Mouse (Mus musculus) splenic B cell, adult 2 months (primary cell): ENCODE results near the gene Scml4.

ENCODE experiments used
- DNase-seq: peaks from one replicate; pipeline ENCODE4 v3.0.0-alpha.2; 2011; ENCODE audit warnings: low read depth, low spot score
- H3K27me3 ChIP-seq: 2 replicates; pipeline ENCODE4 v1.6.1; 2012; ENCODE audit warnings: mild to moderate bottlenecking, low read length, moderate library complexity, mixed read lengths; ENCODE audit not compliant: control insufficient read depth, poor library complexity, insufficient read depth, severe bottlenecking
- H3K36me3 ChIP-seq: 2 replicates; pipeline ENCODE4 v1.6.1; 2012; ENCODE audit warnings: mild to moderate bottlenecking, low read length, moderate library complexity, mixed read lengths; ENCODE audit not compliant: control insufficient read depth, poor library complexity, insufficient read depth, severe bottlenecking

Scml4 gene

GRCm38 (mm10) chr10:42958686-42959085 is 98.5 kb downstream of the Scml4 start:
- Histone ChIP-seq H3K27me3 (no peaks in the 10 kb centered on the region), H3K36me3 (no peaks in the 10 kb centered on the region)
- no peak for DNase-seq

GRCm38 (mm10) chr10:42961771-42962170 is 101.6 kb downstream of the Scml4 start:
- Histone ChIP-seq H3K27me3 (no peaks in the 10 kb centered on the region), H3K36me3 (no peaks in the 10 kb centered on the region)
- no peak for DNase-seq

GRCm38 (mm10) chr10:42962181-42962601 is 102.0 kb downstream of the Scml4 start:
- H3K36me3 ChIP-seq = no peaks in the 10 kb centered on the region
- H3K27me3 ChIP-seq = no peaks in the 10 kb centered on the region
- peak; percentile 57 for DNase-seq

DNA sequence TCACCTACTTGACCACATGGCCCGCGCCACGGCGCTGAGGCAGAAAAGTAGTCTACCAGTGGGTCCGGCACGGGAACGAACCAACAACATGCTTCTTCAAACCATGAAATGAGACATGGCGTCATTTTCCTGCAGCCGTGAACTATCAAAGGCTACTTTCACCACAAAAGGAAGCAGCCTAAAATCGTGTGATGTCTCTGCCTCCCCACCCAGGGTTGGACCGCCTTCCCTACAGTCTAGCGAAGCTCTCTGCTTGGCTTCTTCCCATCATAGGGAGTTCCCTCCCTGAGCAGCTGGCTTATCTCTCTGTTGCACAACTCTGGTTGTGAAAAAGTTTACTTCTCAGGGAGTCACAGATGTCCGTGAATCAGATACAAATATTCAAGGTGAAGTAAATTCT is 102.5 kb downstream of the Scml4 start:
- no peaks in the 10 kb centered on the region for H3K27me3 ChIP-seq
- peak; percentile 27 for DNase-seq
- no peaks in the 10 kb centered on the region for H3K36me3 ChIP-seq

DNA sequence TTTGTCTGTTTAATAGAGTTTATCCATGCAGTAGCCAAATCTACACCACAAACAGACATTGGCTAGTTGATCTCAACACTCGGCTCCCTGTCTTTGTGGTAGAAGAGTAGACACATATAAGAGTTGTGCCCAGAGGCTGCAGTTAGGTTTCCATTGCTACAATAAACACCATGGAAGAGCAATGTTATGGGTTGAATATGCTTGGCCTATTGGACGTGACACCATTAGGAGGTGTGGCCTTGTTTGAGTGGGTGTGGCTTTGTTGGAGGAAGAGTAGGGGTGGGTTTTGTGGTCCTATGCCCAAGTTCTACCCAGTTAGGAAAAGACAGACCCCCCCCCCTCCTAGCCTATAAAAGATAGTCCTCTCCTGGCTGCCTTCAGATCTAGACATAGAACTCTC is 102.9 kb downstream of the Scml4 start:
- no peak for DNase-seq
- Histone ChIP-seq H3K27me3 (no peaks in the 10 kb centered on the region), H3K36me3 (no peaks in the 10 kb centered on the region)

DNA sequence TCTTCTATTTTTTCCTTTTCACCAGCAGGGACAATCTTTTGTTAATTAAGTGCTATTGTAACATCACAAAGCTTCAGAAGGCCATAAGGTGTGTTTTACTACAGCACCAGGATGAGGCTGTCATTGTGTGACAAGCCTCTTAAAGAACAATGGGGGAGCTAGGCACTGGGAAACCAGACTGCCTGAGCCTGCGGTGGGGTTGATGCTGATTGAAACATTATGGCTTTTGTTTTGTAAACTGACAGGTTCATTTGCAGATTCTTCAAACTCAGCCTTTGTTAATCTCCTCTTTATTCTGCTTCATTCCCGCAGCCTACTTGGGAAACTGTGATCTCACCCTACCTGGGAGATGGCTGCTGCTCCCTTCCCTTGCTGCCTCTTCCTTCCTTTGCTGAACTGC is 108.2 kb downstream of the Scml4 start:
- no peak for DNase-seq
- H3K36me3 ChIP-seq = no peaks in the 10 kb centered on the region
- no peaks in the 10 kb centered on the region for H3K27me3 ChIP-seq

DNA sequence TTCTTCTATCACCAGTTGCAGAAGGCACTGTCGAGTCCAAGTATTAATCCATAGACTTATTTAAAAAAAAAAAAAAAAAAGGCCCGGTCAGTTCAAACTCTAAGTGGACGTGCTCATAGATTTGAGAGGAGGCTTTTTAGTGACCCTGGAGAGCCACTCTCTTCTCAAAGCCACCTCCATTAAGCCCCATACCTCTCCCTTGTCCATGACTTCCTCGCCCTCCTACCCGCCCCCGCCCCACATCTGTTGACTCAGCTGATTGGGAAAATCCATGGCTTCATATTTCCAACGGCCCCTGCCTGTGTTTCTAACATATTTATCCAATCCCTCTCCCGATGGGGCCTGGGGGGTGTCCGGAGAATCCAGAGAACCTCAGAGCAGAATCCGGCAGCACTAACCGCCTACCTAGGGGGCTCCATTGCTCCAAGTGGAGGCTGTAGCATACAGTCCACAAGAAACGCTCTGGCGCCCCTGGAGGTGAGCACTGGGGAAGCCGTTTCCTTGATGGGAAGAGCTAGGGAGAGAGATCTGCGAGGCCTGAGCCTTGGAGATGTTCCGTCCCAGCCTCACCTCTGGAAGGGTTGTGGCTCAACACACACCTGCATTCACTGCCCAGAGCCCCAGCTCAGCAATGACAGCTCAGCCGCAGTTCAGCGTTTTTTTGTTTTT is 112.5 kb downstream of the Scml4 start:
- Histone ChIP-seq H3K36me3 (no peaks in the 10 kb centered on the region), H3K27me3 (no peaks in the 10 kb centered on the region)
- peak; percentile 48 for DNase-seq

GRCm38 (mm10) chr10:42973537-42973936 is 113.4 kb downstream of the Scml4 start:
- no peaks in the 10 kb centered on the region for H3K36me3 ChIP-seq
- DNase-seq = no peak
- no peaks in the 10 kb centered on the region for H3K27me3 ChIP-seq

GRCm38 (mm10) chr10:42976577-42976976 is 116.4 kb downstream of the Scml4 start:
- DNase-seq = no peak

DNA sequence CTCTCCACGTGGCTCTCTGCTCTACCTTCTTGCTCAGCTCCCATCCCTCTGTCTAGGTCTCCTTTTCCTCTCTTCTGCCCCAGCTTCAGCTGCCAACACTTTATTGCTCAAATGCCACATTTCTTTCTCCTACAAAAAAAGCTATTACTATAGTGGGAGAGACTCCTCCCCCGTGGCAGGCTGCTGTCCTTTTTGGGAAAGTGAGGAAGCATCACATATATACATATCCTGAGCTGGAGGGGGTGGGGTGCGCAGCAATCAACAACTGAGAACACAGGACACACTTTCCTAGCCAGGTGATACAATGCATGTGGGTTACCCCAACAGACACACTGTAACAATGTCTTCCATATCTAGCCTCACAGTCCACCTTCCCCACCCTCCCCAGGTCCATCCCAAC is 118.2 kb downstream of the Scml4 start:
- no peak for DNase-seq
- H3K27me3 ChIP-seq = no peaks in the 10 kb centered on the region
- no peaks in the 10 kb centered on the region for H3K36me3 ChIP-seq

More at GRCm38 (mm10) chr10:42976577-42976976, 116.4 kb downstream of the Scml4 start:
- Histone ChIP-seq H3K36me3 (no peaks in the 10 kb centered on the region), H3K27me3 (no peaks in the 10 kb centered on the region)

DNA sequence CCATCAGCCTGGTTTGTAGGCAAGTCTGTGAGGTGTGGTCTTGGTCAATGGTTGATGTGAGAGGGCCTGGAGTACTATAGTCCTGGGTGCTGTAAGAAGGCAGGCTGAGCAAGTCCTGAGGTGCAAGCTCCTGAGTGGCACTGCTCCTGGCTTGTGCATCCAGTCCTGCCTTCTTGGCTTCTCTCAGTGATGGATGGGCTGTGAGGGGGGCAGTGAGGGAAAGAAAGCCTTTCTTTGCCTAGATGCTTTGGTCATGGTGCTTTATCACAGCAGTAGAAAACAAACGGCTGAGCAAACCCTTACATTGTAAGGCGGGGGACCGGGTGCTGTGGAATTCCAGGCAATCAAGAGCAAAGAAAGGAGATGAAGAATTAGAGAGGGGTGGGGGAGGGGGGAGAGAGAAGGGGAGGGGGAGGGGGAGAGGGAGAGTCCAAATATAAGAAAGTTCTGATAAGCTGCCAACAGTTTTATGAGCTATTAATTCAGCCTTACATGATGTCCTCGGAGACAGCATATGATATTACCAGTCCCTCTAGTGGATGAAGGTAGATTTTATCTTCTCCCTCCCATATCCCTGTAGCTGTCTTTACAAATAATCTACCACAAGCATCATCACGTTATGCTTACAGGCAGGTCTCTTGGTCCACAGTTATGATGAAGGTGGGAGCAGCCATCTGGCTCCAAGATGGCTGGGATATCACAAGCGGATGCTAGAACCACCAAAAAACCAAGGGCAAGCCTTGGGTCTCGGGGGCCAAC is 121.0 kb downstream of the Scml4 start:
- H3K36me3 ChIP-seq = no peaks in the 10 kb centered on the region
- no peak for DNase-seq
- H3K27me3 ChIP-seq = no peaks in the 10 kb centered on the region

DNA sequence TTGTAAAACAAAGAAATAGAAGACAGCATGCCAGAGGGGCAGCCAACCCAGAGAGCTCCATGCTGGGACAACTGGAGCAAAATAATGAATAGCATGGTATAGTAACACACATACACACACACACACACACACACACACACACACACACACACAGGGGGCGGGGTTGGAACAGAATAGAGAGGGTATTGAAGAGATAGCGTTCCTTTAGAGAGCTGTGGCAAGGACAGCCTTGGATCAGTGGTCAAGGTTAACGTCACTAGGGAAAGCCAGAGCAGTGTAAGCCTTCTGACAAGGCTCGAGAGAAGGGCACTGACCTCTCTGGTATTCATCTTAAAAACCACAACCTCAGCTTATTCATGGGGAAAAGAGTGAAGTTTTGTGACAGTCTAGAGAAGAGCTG is 124.7 kb downstream of the Scml4 start:
- DNase-seq = no peak
- Histone ChIP-seq H3K36me3 (no peaks in the 10 kb centered on the region), H3K27me3 (no peaks in the 10 kb centered on the region)

DNA sequence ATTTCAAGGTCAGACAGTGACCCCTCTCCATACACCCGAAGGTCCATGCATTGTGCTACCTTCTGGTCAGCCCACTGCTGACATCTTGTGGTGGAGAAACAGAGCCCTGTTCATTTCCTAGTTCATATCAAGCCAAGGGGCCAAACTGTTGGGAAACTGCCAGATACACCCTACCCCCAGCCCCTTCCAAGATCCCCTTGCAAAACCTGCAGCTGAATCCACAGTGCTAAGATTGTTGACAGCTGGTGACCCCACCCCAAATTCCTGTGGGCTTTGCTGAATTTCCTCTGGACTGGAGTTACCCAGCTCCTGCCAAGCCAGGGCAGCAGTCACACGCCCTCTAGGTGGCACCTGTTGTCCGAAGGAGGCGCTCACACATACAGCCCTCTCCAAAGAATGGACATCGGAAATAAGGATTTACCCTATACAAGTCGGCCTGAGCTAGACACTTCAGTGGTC is 127.5 kb downstream of the Scml4 start:
- DNase-seq = peak; percentile 69

GRCm38 (mm10) chr10:42988627-42989026 is 128.5 kb downstream of the Scml4 start:
- no peaks in the 10 kb centered on the region for H3K27me3 ChIP-seq
- no peak for DNase-seq
- no peaks in the 10 kb centered on the region for H3K36me3 ChIP-seq

More for the DNA sequence above, 127.5 kb downstream of the Scml4 start:
- Histone ChIP-seq H3K36me3 (no peaks in the 10 kb centered on the region), H3K27me3 (no peaks in the 10 kb centered on the region)

DNA sequence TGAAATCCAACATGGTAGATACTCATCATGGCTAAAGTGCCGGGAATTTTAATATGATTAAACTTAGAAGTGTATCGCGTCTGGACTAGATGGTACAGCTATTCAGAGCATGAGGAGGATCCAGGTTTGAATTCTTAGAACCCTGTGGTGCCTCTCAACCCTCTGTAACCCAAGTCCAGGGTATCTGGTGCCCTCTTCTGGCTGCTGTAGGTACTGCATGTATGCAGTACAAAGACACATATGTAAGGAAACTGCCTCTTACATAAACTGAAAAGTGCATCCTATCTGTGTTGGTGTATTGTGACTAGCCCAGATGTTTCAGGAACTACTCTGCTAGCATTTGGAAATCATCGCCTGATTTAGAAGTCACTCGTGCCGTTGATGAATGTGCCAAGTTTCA is 129.7 kb downstream of the Scml4 start:
- peak; percentile 88 for DNase-seq
- H3K36me3 ChIP-seq = no peaks in the 10 kb centered on the region
- no peaks in the 10 kb centered on the region for H3K27me3 ChIP-seq
